ENCODE assay signal across 9 mouse cellular contexts in genomic region chr10:118746719-118747395, GRCm38 (mm10).
DNase-seq lines count a peak whose midpoint lies in the region; ATAC-seq and TF ChIP-seq lines count a peak whose summit lies in the region.
"Had no signal": no experiment of that assay in that cellular context is flagged by ENCODE, and none has a peak within 500 bp of the region (broad histone marks: within the 10 kb centered on the region; RNA-seq: fewer than 3 reads in every experiment).

No protein-coding gene starts in this region.

- H3K4me3 ChIP-seq in lung, embryonic 14.5 days (ENCODE audit: low read depth, low read length) = no peak overlapping the region
- no peak overlapping the region for H3K4me3 ChIP-seq in embryonic fibroblast, embryonic 13.5 days (ENCODE audit: insufficient read depth, low read length)
- H3K4me3 ChIP-seq in heart, embryonic 16.5 days (ENCODE audit: low read length) = no peak overlapping the region
- H3K4me3 ChIP-seq in liver, embryonic 11.5 days (ENCODE audit: low read depth, low read length) = no peak overlapping the region

- TF ChIP-seq POLR2A in embryonic fibroblast, embryonic 13.5 days (IDR thresholded peaks at IDR 0.05; ENCODE audit: low read depth, low read length) = peak; percentile 10; the same call in 1 of the 2 replicates

- DNase-seq in lung, embryonic 14.5 days = peak; percentile 55
- DNase-seq in lung, postnatal 4 days = no peak
- peak; percentile 58 for DNase-seq in right cerebral cortex, postnatal 25 days
- no peak for DNase-seq in cerebellum, adult 9-11 months
- DNase-seq in adipocyte (ENCODE audit: low spot score) = no peak
- DNase-seq in liver, embryonic 11.5 days (ENCODE audit: low spot score) = no peak

- no peak overlapping the region for H3K4me2 ChIP-seq in lung, embryonic 14.5 days
- no peak overlapping the region; the same call in 1 of the 2 replicates for H3K4me2 ChIP-seq in heart, embryonic 16.5 days (ENCODE audit: low read depth, low read length)
- H3K4me2 ChIP-seq in liver, embryonic 11.5 days = no peak overlapping the region
- H3K4me2 ChIP-seq: midbrain, embryonic 11.5 days had no signal

- H3K27me3 ChIP-seq in lung, embryonic 14.5 days (ENCODE audit: insufficient read depth, low read length) = no peaks in the 10 kb centered on the region
- H3K27me3 ChIP-seq in heart, embryonic 16.5 days (ENCODE audit: control insufficient read depth, insufficient read depth, low read length) = no peaks in the 10 kb centered on the region
- H3K27me3 ChIP-seq in liver, embryonic 11.5 days (replicated peaks; ENCODE audit: control insufficient read depth, insufficient read depth, low read length) = no peaks in the 10 kb centered on the region

- H3K9ac ChIP-seq in lung, embryonic 14.5 days = no peak overlapping the region
- H3K9ac ChIP-seq in heart, embryonic 16.5 days (ENCODE audit: low read length) = peak overlapping the region; percentile 27; the same call in 1 of the 2 replicates
- no peak overlapping the region for H3K9ac ChIP-seq in liver, embryonic 11.5 days (ENCODE audit: low read depth, low read length)

- ATAC-seq in lung, embryonic 14.5 days (ENCODE audit: insufficient read depth) = peak; percentile 90
- ATAC-seq in heart, embryonic 16.5 days (replicated peaks; ENCODE audit: extremely low read depth, insufficient read depth, low FRiP score) = peak; percentile 96
- ATAC-seq in liver, embryonic 11.5 days (replicated peaks; ENCODE audit: low FRiP score) = no peak; the same call in 1 of the 2 replicates

- WGBS in lung, embryonic 14.5 days = 41% methylated on average over 4 of the region's 4 CpGs
- WGBS in heart, embryonic 16.5 days = 37% methylated on average over 4 of the region's 4 CpGs
- 60% methylated on average over 4 of the region's 4 CpGs for WGBS in liver, embryonic 11.5 days

- H3K4me1 ChIP-seq in lung, embryonic 14.5 days (ENCODE audit: insufficient read depth) = no peaks in the 10 kb centered on the region; the same call in 1 of the 2 replicates
- H3K4me1 ChIP-seq in embryonic fibroblast, embryonic 13.5 days (ENCODE audit: control insufficient read depth, insufficient read depth, low read length) = peaks cover 8% of the 10 kb centered on the region
- peaks cover 16% of the 10 kb centered on the region for H3K4me1 ChIP-seq in heart, embryonic 16.5 days (ENCODE audit: control insufficient read depth, insufficient read depth, low read length)
- no peaks in the 10 kb centered on the region for H3K4me1 ChIP-seq in liver, embryonic 11.5 days (replicated peaks; ENCODE audit: control insufficient read depth, insufficient read depth, low read length)

- no peak for TF ChIP-seq CTCF in lung, embryonic 14.5 days (IDR thresholded peaks at IDR 0.05; ENCODE audit: low read depth)
- no peak for TF ChIP-seq CTCF in embryonic fibroblast, embryonic 13.5 days (IDR thresholded peaks at IDR 0.05; ENCODE audit: borderline replicate concordance, insufficient read depth, low read length)

- H3K9me3 ChIP-seq in lung, embryonic 14.5 days (ENCODE audit: low read depth, low read length) = no peaks in the 10 kb centered on the region
- H3K9me3 ChIP-seq in heart, embryonic 16.5 days (replicated peaks; ENCODE audit: control insufficient read depth, low read length) = no peaks in the 10 kb centered on the region
- H3K9me3 ChIP-seq in liver, embryonic 11.5 days (ENCODE audit: control insufficient read depth, low read length) = no peaks in the 10 kb centered on the region

- no peaks in the 10 kb centered on the region for H3K36me3 ChIP-seq in lung, embryonic 14.5 days (ENCODE audit: insufficient read depth)
- H3K36me3 ChIP-seq in heart, embryonic 16.5 days (ENCODE audit: control insufficient read depth, insufficient read depth) = no peaks in the 10 kb centered on the region
- no peaks in the 10 kb centered on the region for H3K36me3 ChIP-seq in liver, embryonic 11.5 days (ENCODE audit: control insufficient read depth, insufficient read depth, low read length)

- peak overlapping the region; percentile 80 for H3K27ac ChIP-seq in lung, embryonic 14.5 days (ENCODE audit: low read depth)
- H3K27ac ChIP-seq in embryonic fibroblast, embryonic 13.5 days (ENCODE audit: insufficient read depth, low read length) = peak overlapping the region; percentile 99
- peak overlapping the region; percentile 91 for H3K27ac ChIP-seq in heart, embryonic 16.5 days (ENCODE audit: low read length)
- H3K27ac ChIP-seq in liver, embryonic 11.5 days (ENCODE audit: low read depth, low read length) = no peak overlapping the region

Comparison
In these comparisons a context has a peak if more than half of its experiments do, and no peak if none do; other contexts are left out.
1. DNase-seq: peak in lung, embryonic 14.5 days (single experiment) and right cerebral cortex, postnatal 25 days (single experiment); none in lung, postnatal 4 days (0 of 2), cerebellum, adult 9-11 months (single experiment), adipocyte (single experiment) and liver, embryonic 11.5 days (single experiment).